Mouse (Mus musculus) kidney, adult 2 months (tissue): ENCODE measurements at regions not wholly inside any gene's neighbourhood (a gene's known extent, or its start where the extent isn't known, plus 50 kb on each side); places are given as distances from the start of the nearest gene placed in this dataset.
A peak's percentile ranks its signal among the peaks of the same experiment; 100 is the strongest.

Experiments
- DNase-seq: peaks from one replicate; pipeline ENCODE4 v3.0.0; 2021
- H3K27ac ChIP-seq: fragments of 200-500 bp; 2 replicates; pipeline ENCODE4 v1.5.1; 2012; ENCODE audit warnings: low read depth, low read length, control low read depth, inconsistent platforms; ENCODE audit not compliant: insufficient read depth
- H3K27me3 ChIP-seq: fragments of 200-500 bp; replicated peaks from 2 replicates; pipeline ENCODE4 v1.6.1; 2012; ENCODE audit warnings: mild to moderate bottlenecking, moderate library complexity, low read length, inconsistent platforms; ENCODE audit not compliant: control insufficient read depth, insufficient read depth
- H3K36me3 ChIP-seq: fragments of 200-500 bp; 2 replicates; pipeline ENCODE4 v1.6.1; 2012; ENCODE audit warnings: mild to moderate bottlenecking, moderate library complexity, low read length, inconsistent platforms; ENCODE audit not compliant: control insufficient read depth, insufficient read depth
- H3K4me1 ChIP-seq: fragments of 200-500 bp; 2 replicates; pipeline ENCODE4 v1.6.1; 2011; ENCODE audit warnings: low read length; ENCODE audit not compliant: control insufficient read depth, insufficient read depth
- H3K4me3 ChIP-seq: fragments of 200-500 bp; 2 replicates; pipeline ENCODE4 v1.5.1; 2011; ENCODE audit warnings: mild to moderate bottlenecking, low read depth, low read length, control low read depth; ENCODE audit not compliant: insufficient read depth
- CTCF ChIP-seq: fragments of 200-500 bp; conservative IDR thresholded peaks from 2 replicates; pipeline ENCODE4 v1.5.1; 2011; ENCODE audit warnings: low read depth, mild to moderate bottlenecking, control low read depth, low read length, moderate library complexity, mixed read lengths; ENCODE audit not compliant: insufficient read depth, insufficient read length
- POLR2A ChIP-seq: fragments of 200-500 bp; IDR thresholded peaks from one replicate; pipeline ENCODE4 v1.6.1; 2011; ENCODE audit warnings: low read depth, low read length, control low read depth
- WGBS: fragments of 180-500 bp; shearing (Covaris S2); methylation state at CpG from one replicate; pipeline ENCODE4 v1.1.7; 2018; 5-methylcytosine and 5-hydroxymethylcytosine counted together

DNA sequence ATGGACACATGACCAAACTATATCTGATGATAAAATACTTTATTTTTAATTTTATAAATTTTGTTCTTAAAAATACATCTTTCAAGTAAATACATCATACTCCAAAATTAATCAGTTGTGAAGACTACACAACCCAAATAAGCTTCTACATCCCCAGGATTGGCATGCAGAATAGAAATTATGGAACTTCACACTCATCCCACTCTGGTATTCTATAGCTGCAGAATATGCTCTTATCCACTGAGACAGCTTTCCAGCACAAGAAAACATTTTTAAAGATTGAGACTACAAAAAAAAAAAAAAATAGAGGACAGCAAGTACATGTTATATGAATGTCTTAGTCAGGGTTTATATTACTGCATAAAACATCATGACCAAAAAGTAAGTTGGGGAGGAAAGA lies 94.4 kb downstream of the Gm11232 start:
- DNase-seq: no peak
- Histone ChIP-seq H3K4me1 (no peaks in the 10 kb centered on the region), H3K36me3 (no peaks in the 10 kb centered on the region), H3K27me3 (no peaks in the 10 kb centered on the region), H3K27ac (no peak overlapping the region), H3K4me3 (no peak overlapping the region)
- TF ChIP-seq CTCF: no peak
- TF ChIP-seq POLR2A: no peak

DNA sequence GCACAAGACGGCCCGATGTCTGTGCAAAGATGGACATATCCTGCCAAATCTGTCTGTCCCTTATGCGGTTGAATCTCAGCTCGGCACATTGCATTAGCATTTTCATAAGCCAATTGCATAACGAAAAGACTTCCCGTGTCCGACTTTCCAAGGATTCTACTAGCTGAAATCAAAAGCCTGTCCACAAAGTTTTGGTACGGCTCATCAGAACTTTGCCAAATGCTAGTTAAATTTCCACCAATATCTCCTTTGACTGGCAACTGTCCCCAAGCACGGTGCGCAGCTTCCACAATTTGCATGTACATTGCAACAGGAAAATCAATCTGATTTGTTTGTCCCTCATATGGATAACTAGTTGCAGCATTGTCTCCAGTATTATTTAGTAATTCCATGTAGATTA lies 117.2 kb downstream of the Gm11232 start:
- no peaks in the 10 kb centered on the region for H3K4me1 ChIP-seq
- TF ChIP-seq POLR2A: no peak
- TF ChIP-seq CTCF: no peak
- peak; percentile 11 for DNase-seq
- H3K4me3 ChIP-seq: no peak overlapping the region
- H3K27me3 ChIP-seq: no peaks in the 10 kb centered on the region
- H3K36me3 ChIP-seq: no peaks in the 10 kb centered on the region
- 83% methylated on average over 10 of the region's 10 CpGs for WGBS
- H3K27ac ChIP-seq: no peak overlapping the region

DNA sequence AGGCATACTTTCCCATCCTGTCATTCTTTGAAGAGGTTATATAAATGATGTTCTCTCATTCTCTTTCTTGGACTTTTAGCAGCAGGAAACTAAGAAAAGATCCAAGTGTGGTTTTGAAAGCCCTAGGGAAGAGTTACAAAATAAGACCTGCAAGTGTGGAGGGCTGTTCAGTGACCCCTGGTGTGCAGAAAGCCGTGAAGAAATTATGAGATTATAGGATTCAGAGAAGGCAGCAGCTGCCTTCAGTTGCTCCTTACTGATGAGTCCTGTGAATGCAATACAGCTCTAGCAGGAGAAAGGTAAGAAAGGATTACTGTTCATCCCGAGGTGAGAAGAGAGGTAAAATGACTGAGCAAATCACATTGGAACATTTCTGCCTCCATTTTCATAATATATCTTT lies 130.7 kb downstream of the Gm11232 start:
- no peaks in the 10 kb centered on the region for H3K27me3 ChIP-seq
- H3K4me3 ChIP-seq: no peak overlapping the region
- H3K27ac ChIP-seq: no peak overlapping the region
- TF ChIP-seq CTCF (no peak), POLR2A (no peak)
- DNase-seq: no peak
- H3K4me1 ChIP-seq: no peaks in the 10 kb centered on the region
- H3K36me3 ChIP-seq: no peaks in the 10 kb centered on the region
- 46% methylated on average over 2 of the region's 2 CpGs for WGBS

DNA sequence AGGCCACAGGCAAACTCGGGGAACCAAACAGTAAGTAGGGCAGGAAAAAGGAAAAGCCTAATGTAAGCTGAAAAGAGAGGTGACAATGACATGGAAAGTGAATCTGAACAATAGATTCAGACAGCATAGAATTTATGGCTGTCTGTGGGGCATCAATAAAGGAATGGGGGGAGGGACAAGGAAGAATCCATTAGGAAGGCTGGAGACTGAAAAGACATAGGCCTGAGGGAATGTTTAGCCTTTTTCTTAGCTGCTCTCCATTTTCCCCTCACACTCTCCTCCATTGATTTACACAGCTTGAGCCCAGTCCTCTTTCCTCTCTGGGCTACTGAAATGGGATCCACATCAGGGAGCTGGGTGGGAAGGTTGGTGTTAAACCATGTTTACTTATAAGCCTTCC lies 131.1 kb downstream of the Gm11232 start:
- no peak for TF ChIP-seq POLR2A
- TF ChIP-seq CTCF: no peak
- DNase-seq: no peak
- H3K36me3 ChIP-seq: no peaks in the 10 kb centered on the region
- WGBS: 59% methylated on average over 1 of the region's 1 CpGs
- no peak overlapping the region for H3K27ac ChIP-seq
- no peaks in the 10 kb centered on the region for H3K27me3 ChIP-seq
- H3K4me3 ChIP-seq: no peak overlapping the region
- H3K4me1 ChIP-seq: no peaks in the 10 kb centered on the region

DNA sequence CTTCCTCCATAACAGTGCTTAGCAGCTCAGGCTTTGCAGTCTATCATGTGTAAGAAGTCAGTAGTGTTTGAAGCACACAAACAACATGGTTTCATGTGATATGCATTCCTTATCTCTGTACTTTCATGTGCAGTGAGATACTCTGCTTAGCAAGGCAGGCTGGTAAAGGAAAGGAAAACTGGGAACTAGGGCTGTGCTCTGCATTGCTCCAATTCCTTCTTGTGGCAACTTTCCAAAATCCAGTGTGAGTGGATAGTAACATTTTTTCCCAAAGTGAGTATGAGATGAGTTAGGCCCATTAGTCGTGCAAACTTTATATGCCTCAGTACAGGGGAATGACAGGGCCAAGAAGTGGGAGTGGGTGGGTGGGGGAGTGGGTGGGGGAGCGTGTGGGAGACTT lies 133.0 kb downstream of the Gm11232 start:
- H3K36me3 ChIP-seq: no peaks in the 10 kb centered on the region
- no peak for TF ChIP-seq POLR2A
- H3K27me3 ChIP-seq: no peaks in the 10 kb centered on the region
- no peaks in the 10 kb centered on the region for H3K4me1 ChIP-seq
- no peak for DNase-seq
- no peak overlapping the region for H3K4me3 ChIP-seq
- H3K27ac ChIP-seq: no peak overlapping the region
- 69% methylated on average over 2 of the region's 2 CpGs for WGBS

DNA sequence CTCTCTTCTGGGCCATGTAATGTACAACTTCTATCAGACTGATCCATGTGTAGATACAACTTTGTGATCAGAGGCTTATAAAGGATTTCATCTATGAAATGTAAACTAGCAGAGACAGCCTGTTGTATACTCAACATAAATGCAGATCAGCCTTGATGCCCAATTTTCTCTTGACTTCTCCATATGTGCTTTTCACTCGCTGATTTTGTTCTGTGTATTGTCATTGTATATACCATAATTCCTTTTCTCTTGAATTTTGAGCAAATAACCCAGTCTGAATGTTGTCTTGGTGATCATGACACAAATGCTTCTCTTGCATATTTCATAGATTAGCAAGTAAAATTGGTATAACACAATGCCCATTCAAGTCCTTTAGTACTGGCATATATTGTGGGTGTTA lies 144.0 kb downstream of the Gm11232 start:
- no peak overlapping the region for H3K4me3 ChIP-seq
- H3K4me1 ChIP-seq: no peaks in the 10 kb centered on the region
- H3K36me3 ChIP-seq: no peaks in the 10 kb centered on the region
- DNase-seq: no peak
- no peaks in the 10 kb centered on the region for H3K27me3 ChIP-seq
- no peak overlapping the region for H3K27ac ChIP-seq
- 98% methylated on average over 1 of the region's 1 CpGs for WGBS
- TF ChIP-seq CTCF (no peak), POLR2A (no peak)

DNA sequence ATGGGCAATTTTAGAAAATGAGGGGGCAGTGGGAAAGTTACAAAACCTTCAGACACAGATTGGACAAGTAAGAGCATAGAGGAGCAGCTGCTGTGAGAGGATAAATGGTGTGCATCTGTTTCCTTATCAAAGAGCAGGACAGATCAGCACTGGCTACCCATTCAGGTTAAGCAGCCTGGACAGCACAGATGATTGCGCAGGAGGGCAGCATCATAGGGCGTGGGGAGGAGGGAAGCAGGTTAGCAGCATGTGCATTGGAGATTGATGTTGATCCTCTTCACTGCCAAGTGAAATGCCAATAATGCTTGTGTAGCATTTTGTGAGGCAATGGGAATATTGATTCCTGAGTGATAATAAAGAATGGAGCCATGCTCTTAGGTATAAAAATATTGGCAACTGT lies 171.9 kb downstream of the Gm11232 start:
- no peak for DNase-seq
- TF ChIP-seq CTCF (no peak), POLR2A (no peak)
- 88% methylated on average over 2 of the region's 2 CpGs for WGBS
- Histone ChIP-seq H3K27me3 (no peaks in the 10 kb centered on the region), H3K27ac (no peak overlapping the region), H3K4me3 (no peak overlapping the region), H3K36me3 (no peaks in the 10 kb centered on the region), H3K4me1 (no peaks in the 10 kb centered on the region)

DNA sequence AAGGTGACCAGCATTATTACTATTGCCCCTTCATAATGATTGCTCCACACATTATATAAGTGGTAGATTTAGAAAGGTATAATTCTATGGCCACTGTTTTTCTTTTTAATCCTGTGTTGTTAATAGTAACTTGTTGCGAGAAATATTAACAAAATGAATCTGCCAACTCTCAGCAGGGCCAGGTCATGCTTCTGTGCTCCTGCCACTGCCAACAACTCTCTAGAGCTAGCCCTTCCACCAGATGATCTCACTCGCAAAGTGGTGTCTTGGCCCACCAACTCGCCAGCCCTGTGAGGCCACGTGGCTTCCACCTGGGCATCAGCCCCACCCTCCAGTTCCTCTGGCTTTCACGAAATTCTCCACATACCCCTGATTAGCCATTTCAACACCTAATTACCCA lies 197.1 kb downstream of the Gm11232 start:
- H3K27me3 ChIP-seq: no peaks in the 10 kb centered on the region
- 52% methylated on average over 5 of the region's 5 CpGs for WGBS
- no peak overlapping the region for H3K27ac ChIP-seq
- no peak overlapping the region for H3K4me3 ChIP-seq
- TF ChIP-seq POLR2A (no peak), CTCF (no peak)
- H3K4me1 ChIP-seq: no peaks in the 10 kb centered on the region
- peak; percentile 60 for DNase-seq
- H3K36me3 ChIP-seq: no peaks in the 10 kb centered on the region

DNA sequence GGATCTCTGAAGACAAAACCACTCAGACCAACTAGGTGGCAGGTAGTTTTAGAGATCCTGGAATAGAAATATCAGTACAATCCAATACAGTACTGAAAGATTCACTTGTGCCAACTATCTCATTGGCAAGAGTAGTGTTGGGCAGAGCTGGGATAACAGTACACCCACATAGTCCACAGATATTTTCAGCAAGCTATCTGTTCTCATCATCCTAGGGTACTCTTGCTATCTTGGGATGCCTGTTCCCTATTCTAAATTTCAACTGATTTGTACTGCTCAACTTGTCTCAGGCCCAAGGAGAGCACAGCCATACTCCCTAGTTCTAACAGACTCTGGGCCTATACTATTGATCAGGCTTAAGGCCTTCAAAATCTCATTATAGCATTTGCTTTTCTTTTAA lies 218.6 kb downstream of the Gm11232 start:
- no peaks in the 10 kb centered on the region for H3K27me3 ChIP-seq
- H3K4me3 ChIP-seq: no peak overlapping the region
- no peak overlapping the region for H3K27ac ChIP-seq
- DNase-seq: no peak
- H3K36me3 ChIP-seq: no peaks in the 10 kb centered on the region
- TF ChIP-seq POLR2A (no peak), CTCF (no peak)
- H3K4me1 ChIP-seq: no peaks in the 10 kb centered on the region
